Mouse (Mus musculus): Measurements from ENCODE around the gene Coro1c. TPM values are rescaled to one million over a fixed set of nuclear protein-coding genes. Genes with fewer than 3 reads are reported as not detected.

Gene Coro1c
- polyA plus RNA-seq, 1 experiment from 2014 or later = 93.6 TPM

GRCm38 (mm10) chr5:113842906-113843305 is 65.7 kb downstream of the Coro1c start:
- Histone ChIP-seq H3K4me2 (replicated peaks; ENCODE audit: low read depth) (no peak overlapping the region), H3K27ac (replicated peaks) (no peak overlapping the region), H3K36me3 (ENCODE audit: control insufficient read depth, insufficient read depth, low read length) (peaks cover 33% of the 10 kb centered on the region), H3K9ac (ENCODE audit: low read length) (no peak overlapping the region; the same call in 1 of the 2 replicates), H3K4me3 (ENCODE audit: low read depth, low read length) (no peak overlapping the region), H3K27me3 (ENCODE audit: control insufficient read depth, insufficient read depth, low read length) (no peaks in the 10 kb centered on the region), H3K9me3 (ENCODE audit: control insufficient read depth, low read length) (no peaks in the 10 kb centered on the region), H3K4me1 (replicated peaks; ENCODE audit: control insufficient read depth, insufficient read depth) (no peaks in the 10 kb centered on the region)
- no peak for ATAC-seq (ENCODE audit: low FRiP score, low TSS enrichment)
- 91% methylated on average over 9 of the region's 9 CpGs for WGBS
- no peak for DNase-seq (ENCODE audit: low spot score)
- TF ChIP-seq CTCF (IDR thresholded peaks at IDR 0.05; ENCODE audit: low read depth) = no peak
- TF ChIP-seq EP300 (optimal IDR thresholded peaks at IDR 0.05) = no peak

DNA sequence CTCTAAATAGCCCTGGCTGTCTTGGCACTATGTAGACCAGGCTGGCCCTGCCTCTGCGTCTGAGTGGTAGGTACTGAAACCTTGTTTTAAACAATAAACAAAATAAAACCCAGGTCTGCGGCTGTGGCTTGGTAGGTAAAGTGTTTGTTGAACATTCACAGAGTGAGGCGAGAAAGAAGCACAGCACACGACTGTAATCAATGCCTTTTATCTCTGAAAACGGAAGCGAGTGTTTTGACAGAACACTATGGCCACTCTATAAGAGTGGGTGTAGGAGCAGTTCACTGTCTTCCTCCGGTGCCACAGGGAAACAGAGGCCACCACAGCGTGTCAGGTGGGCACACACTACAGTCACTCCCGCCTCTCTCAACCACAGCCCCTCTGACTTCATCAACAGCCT is 66.3 kb downstream of the Coro1c start:
- Histone ChIP-seq H3K4me2 (replicated peaks; ENCODE audit: low read depth) (no peak overlapping the region), H3K9ac (ENCODE audit: low read length) (no peak overlapping the region), H3K27ac (replicated peaks) (no peak overlapping the region), H3K4me1 (replicated peaks; ENCODE audit: control insufficient read depth, insufficient read depth) (no peaks in the 10 kb centered on the region), H3K4me3 (ENCODE audit: low read depth, low read length) (no peak overlapping the region), H3K9me3 (ENCODE audit: control insufficient read depth, low read length) (no peaks in the 10 kb centered on the region), H3K36me3 (ENCODE audit: control insufficient read depth, insufficient read depth, low read length) (peaks cover 29% of the 10 kb centered on the region), H3K27me3 (ENCODE audit: control insufficient read depth, insufficient read depth, low read length) (no peaks in the 10 kb centered on the region)
- WGBS = 81% methylated on average over 9 of the region's 9 CpGs
- DNase-seq (ENCODE audit: low spot score) (no peak), ATAC-seq (ENCODE audit: low FRiP score, low TSS enrichment) (no peak)
- no peak for TF ChIP-seq CTCF (IDR thresholded peaks at IDR 0.05; ENCODE audit: low read depth)
- TF ChIP-seq EP300 (optimal IDR thresholded peaks at IDR 0.05) = no peak

GRCm38 (mm10) chr5:113841243-113842225 is 67.0 kb downstream of the Coro1c start:
- Histone ChIP-seq H3K4me2 (replicated peaks; ENCODE audit: low read depth) (no peak overlapping the region), H3K36me3 (ENCODE audit: control insufficient read depth, insufficient read depth, low read length) (peaks cover 26% of the 10 kb centered on the region; the same call in 1 of the 2 replicates), H3K27ac (replicated peaks) (no peak overlapping the region), H3K9me3 (ENCODE audit: control insufficient read depth, low read length) (no peaks in the 10 kb centered on the region), H3K4me3 (ENCODE audit: low read depth, low read length) (no peak overlapping the region), H3K27me3 (ENCODE audit: control insufficient read depth, insufficient read depth, low read length) (no peaks in the 10 kb centered on the region), H3K9ac (ENCODE audit: low read length) (no peak overlapping the region), H3K4me1 (replicated peaks; ENCODE audit: control insufficient read depth, insufficient read depth) (no peaks in the 10 kb centered on the region)
- DNase-seq (ENCODE audit: low spot score) (no peak), ATAC-seq (ENCODE audit: low FRiP score, low TSS enrichment) (no peak)
- no peak for TF ChIP-seq EP300 (optimal IDR thresholded peaks at IDR 0.05)
- TF ChIP-seq CTCF (IDR thresholded peaks at IDR 0.05; ENCODE audit: low read depth) = no peak
- WGBS = 59% methylated on average over 23 of the region's 23 CpGs

DNA sequence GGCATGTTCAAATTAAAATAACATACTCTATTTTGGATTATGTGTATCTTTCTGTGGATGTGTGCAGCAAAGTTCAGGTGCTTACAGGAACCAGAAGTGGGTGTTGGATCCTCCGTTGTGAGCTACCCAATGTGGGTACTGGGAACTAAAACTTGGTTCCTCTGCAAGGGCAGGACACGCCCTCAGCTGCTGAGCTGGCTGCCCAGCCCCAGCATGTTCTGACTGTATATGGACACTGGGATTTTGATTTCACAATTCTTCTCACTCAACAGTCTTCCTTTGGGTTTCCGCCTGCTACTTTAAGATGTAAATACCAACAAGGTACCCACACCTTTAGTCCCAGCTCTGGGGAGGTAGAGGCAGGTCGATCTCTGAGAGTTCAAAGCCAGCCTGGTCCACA is 68.1 kb downstream of the Coro1c start:
- WGBS = 85% methylated on average over 4 of the region's 4 CpGs
- H3K27me3 ChIP-seq (ENCODE audit: control insufficient read depth, insufficient read depth, low read length) = no peaks in the 10 kb centered on the region
- no peak overlapping the region for H3K4me3 ChIP-seq (ENCODE audit: low read depth, low read length)
- peaks cover 16% of the 10 kb centered on the region; the same call in 1 of the 2 replicates for H3K36me3 ChIP-seq (ENCODE audit: control insufficient read depth, insufficient read depth, low read length)
- H3K27ac ChIP-seq (replicated peaks) = no peak overlapping the region
- TF ChIP-seq CTCF (IDR thresholded peaks at IDR 0.05; ENCODE audit: low read depth) (no peak), EP300 (optimal IDR thresholded peaks at IDR 0.05) (no peak)
- no peak for ATAC-seq (ENCODE audit: low FRiP score, low TSS enrichment)
- H3K9me3 ChIP-seq (ENCODE audit: control insufficient read depth, low read length) = no peaks in the 10 kb centered on the region
- H3K4me1 ChIP-seq (replicated peaks; ENCODE audit: control insufficient read depth, insufficient read depth) = no peaks in the 10 kb centered on the region
- H3K4me2 ChIP-seq (replicated peaks; ENCODE audit: low read depth) = no peak overlapping the region
- no peak for DNase-seq (ENCODE audit: low spot score)
- no peak overlapping the region for H3K9ac ChIP-seq (ENCODE audit: low read length)

GRCm38 (mm10) chr5:113836961-113837360 is 71.6 kb downstream of the Coro1c start:
- Histone ChIP-seq H3K4me2 (replicated peaks; ENCODE audit: low read depth) (no peak overlapping the region), H3K27ac (replicated peaks) (no peak overlapping the region), H3K36me3 (ENCODE audit: control insufficient read depth, insufficient read depth, low read length) (no peaks in the 10 kb centered on the region), H3K4me1 (replicated peaks; ENCODE audit: control insufficient read depth, insufficient read depth) (no peaks in the 10 kb centered on the region), H3K4me3 (ENCODE audit: low read depth, low read length) (no peak overlapping the region), H3K9ac (ENCODE audit: low read length) (no peak overlapping the region), H3K9me3 (ENCODE audit: control insufficient read depth, low read length) (no peaks in the 10 kb centered on the region), H3K27me3 (ENCODE audit: control insufficient read depth, insufficient read depth, low read length) (no peaks in the 10 kb centered on the region)
- DNase-seq (ENCODE audit: low spot score) = no peak
- TF ChIP-seq CTCF (IDR thresholded peaks at IDR 0.05; ENCODE audit: low read depth) (no peak), EP300 (optimal IDR thresholded peaks at IDR 0.05) (no peak)
- 80% methylated on average over 10 of the region's 10 CpGs for WGBS
- ATAC-seq (ENCODE audit: low FRiP score, low TSS enrichment) = no peak

All from stomach, postnatal 0 days (tissue).